Mouse (Mus musculus) fibroblast of lung, adult 2 months (primary cell): Measurements from ENCODE around the gene Trap1.
A peak's percentile ranks its signal among the peaks of the same experiment; 100 is the strongest.
"Not testable (repeated sequence)": the region's sequence is repeated elsewhere in the genome, so short reads cannot be mapped to it uniquely, and the experiment has no call there.

Experiments
- DNase-seq: peaks from one replicate; pipeline ENCODE4 v3.0.0-alpha.2; 2011; ENCODE audit warnings: low read depth

The Trap1 gene

DNA sequence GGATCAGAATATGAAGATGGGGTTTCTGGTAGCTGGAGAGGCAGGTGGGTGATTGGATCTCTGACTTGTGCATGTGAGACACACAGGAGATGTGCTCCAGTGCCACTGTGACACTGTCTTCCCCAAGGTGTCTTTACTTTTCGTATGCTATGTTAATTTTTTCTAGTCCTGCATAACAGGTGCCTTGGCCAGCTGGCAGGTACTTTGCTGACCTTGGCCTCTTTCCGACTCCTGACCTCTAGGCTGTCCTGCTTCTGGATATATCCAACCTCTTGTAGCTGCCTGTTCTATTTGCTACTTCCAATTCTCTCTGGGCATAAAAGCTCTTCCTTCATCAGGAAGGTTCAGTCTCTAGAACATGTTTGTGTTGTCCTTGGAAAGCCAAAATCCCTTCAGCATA is 42.1 kb downstream of the Trap1 start:
- DNase-seq = no peak

DNA sequence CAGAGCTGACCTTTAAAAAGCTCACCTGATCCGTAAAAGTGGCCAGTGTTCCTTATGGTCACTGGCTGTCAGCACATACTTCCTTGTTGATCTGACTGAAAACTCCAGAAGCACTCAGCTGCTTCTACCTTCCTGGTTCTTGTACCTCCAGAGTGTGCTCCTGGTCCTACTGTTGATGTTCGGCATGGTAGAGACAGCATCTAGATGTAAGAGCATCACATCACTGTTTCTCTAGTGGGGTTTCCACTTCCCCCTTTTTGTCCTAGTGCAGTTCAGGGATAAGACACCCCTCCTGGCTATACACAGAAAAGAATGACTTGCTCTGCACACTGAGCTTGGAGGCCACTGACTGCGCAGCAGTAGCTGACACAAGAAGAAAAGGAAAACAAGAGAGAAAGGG is 43.2 kb downstream of the Trap1 start:
- no peak for DNase-seq

- DNase-seq = no peak
Measured at GRCm38 (mm10) chr16:4033971-4034370, 43.7 kb downstream of the Trap1 start.

GRCm38 (mm10) chr16:4032341-4032748 is 45.3 kb downstream of the Trap1 start:
- no peak for DNase-seq

DNA sequence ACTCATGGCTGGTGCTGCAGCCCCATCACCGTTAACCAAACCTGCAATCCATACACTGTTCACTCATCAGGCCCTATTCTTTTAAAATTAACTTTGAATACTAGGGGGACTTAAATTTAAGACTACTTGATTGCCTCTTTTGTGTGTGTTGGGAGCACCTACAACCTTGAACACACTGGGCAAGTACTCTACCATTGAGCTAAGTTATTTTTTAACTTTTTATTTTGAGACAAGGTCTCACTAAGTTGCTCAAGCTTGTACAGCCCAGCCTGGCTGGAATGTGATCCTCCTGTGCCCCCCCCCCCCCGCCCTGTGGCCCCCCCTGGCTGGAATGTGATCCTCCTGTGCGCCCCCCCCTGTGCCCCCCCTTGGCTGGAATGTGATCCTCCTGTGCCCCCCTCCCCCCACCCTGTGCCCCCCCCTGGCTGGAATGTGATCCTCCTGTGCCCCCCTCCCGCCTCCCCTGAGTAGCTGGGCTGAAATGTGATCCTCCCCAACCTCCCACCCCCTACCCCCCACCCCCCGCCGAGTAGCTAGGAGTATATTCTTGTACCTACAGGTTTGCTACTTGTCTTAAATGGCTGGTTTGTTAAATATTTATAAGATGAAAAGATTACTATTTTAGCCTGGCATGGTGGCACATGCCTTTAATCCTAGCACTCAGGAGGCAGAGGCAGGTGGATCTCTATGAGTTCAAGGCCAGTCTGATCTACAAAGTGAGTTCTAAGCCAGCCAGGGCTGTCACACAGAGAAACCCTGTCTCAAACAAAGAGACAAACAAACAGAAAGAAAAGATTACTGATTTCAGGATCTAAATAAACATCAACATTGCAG is 46.0 kb downstream of the Trap1 start:
- no peak for DNase-seq

- no peak for DNase-seq
Measured at GRCm38 (mm10) chr16:4030501-4030900, 47.1 kb downstream of the Trap1 start.

GRCm38 (mm10) chr16:4029371-4029841 is 48.2 kb downstream of the Trap1 start:
- no peak for DNase-seq

- DNase-seq = no peak
Measured at GRCm38 (mm10) chr16:4027211-4027610, 50.4 kb downstream of the Trap1 start.

DNA sequence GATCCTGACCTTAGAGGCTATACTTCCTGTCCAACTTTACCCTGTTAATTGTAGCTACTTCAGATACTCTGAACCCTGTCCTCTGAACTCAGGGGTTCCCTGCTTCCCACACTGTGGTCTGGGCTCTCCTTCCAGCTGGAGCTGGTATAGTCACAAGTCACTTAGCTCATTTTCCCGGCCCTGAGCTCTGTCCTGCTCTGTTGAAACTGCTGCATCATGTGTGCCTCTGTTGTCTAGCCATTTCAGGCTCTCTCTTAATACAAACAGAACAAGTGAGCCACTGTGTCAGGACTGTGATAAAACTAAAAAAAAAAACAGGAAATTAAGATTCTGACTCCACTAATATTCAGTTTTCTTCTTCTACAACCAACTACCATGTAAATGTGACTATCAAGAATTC is 51.0 kb downstream of the Trap1 start:
- no peak for DNase-seq

GRCm38 (mm10) chr16:4022719-4023118 is 54.9 kb downstream of the Trap1 start:
- no peak for DNase-seq

- DNase-seq = no peak
Measured at GRCm38 (mm10) chr16:4021241-4021640, 56.4 kb downstream of the Trap1 start.

DNA sequence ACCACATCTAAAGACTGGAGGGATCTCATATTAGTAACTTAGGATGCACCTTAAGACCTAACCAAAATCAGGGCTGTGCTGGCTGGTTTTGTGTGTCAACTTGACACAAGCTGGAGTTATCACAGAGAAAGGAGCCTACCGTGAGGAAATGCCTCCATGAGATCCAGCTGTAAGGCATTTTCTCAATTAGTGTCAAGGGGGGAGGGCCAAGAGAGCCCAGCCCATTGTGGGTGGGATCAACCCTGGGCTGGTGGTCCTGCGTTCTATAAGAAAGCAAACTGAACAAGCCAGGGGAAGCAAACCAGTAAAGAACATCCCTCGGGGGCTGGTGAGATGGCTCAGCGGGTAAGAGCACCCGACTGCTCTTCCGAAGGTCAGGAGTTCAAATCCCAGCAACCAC is 60.2 kb downstream of the Trap1 start:
- not testable (repeated sequence) for DNase-seq

GRCm38 (mm10) chr16:4016786-4017185 is 60.8 kb downstream of the Trap1 start:
- DNase-seq = not testable (repeated sequence)

DNA sequence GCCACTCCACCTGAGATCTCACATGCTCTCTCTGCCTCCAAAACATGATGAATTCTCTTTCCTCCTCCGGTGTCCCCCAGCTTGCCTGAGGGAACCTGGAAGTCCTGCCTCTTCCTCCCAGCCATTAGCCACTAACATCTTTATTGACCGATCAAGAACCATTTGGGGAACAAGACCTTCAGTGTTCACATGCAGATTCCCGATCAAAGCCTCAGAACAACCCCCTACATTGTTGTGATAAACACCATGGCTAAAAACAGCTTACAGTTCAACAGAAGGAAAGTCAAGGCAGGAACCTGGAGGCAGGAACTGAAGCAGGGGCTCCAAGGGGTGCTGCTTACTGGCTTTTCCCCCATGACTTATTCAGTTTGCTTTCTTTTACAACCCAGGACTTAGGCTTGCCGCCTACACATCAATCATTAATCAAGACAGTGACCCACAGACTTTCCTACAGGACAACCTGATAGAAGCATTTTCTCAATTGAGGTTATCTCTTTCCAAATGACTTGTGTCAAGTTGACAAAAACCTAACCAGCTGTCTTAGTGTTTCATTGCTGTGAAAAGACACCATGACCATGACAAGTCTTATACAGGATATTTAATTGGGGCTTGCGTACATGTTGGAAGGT is 63.5 kb downstream of the Trap1 start:
- DNase-seq = no peak

DNA sequence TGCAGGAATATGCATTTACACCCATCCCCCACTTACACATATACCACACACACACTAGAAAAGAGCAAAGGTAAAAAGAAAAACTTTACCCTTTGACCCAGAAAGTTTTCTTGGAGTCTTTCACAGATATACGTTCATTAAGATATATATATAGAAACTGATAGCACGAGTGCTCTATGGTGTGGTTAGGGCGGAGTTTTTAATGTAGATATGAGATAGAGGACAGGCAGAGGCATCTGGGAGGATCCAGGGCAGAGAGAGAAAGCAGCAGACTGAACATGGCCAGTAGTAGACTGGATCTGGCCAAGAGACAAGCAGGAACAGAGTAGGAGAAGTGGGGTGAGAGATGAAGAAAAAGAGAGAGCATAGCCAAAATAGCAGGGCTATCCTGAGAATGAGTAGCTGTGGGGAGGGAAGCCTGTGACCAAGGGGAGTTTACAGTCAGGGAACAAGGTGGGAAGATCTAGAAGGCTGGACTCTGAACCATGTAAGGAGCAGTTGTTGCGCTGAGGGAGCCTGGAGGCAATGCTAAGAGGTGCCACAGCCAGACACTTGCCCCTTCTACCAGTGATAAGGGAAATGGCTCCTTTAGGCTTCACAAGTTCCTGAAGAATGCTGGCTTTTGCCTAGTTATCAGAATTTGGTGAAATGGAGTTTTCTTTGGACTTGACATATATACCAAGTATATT is 64.6 kb downstream of the Trap1 start:
- DNase-seq = no peak

GRCm38 (mm10) chr16:4003489-4004398 is 73.9 kb downstream of the Trap1 start, which contains the start of gene Slx4:
TSS of gene Slx4 (minus strand) at chr16:4003770.
- DNase-seq = peak; percentile 95
